Mouse (Mus musculus) neural tube, embryonic 15.5 days (tissue): ENCODE results near the gene Vmn1r54. TPM values are rescaled to one million over a fixed set of nuclear protein-coding genes. Genes with fewer than 3 reads are reported as not detected.
"Not testable (repeated sequence)": the region's sequence is repeated elsewhere in the genome, so short reads cannot be mapped to it uniquely, and the experiment has no call there.

Experiments
- ATAC-seq: fragments of 200-750 bp; cut with Nextera tagmentation; 2 replicates; pipeline ENCODE4 v1.8.0; 2017; ENCODE audit warnings: mild to moderate bottlenecking, moderate TSS enrichment, moderate library complexity; ENCODE audit not compliant: low FRiP score
- H3K27ac ChIP-seq: fragments of 300-500 bp; sonication (generic); replicated peaks from 2 replicates; pipeline ENCODE4 v1.5.1; 2015; ENCODE audit warnings: mild to moderate bottlenecking, inconsistent platforms
- H3K27me3 ChIP-seq: fragments of 300-500 bp; sonication (generic); replicated peaks from 2 replicates; pipeline ENCODE4 v1.6.1; 2015; ENCODE audit warnings: inconsistent platforms
- H3K36me3 ChIP-seq: fragments of 300-500 bp; sonication (generic); 2 replicates; pipeline ENCODE4 v1.6.1; 2015; ENCODE audit warnings: inconsistent platforms
- H3K4me1 ChIP-seq: fragments of 300-500 bp; sonication (generic); 2 replicates; pipeline ENCODE4 v1.6.1; 2015; ENCODE audit warnings: inconsistent platforms
- H3K4me2 ChIP-seq: fragments of 300-500 bp; sonication (generic); 2 replicates; pipeline ENCODE4 v1.6.1; 2015; ENCODE audit warnings: inconsistent platforms, mild to moderate bottlenecking, moderate library complexity
- H3K4me3 ChIP-seq: fragments of 300-500 bp; sonication (generic); replicated peaks from 2 replicates; pipeline ENCODE4 v1.5.1; 2015; ENCODE audit warnings: mild to moderate bottlenecking, inconsistent platforms
- H3K9ac ChIP-seq: fragments of 300-500 bp; sonication (generic); replicated peaks from 2 replicates; pipeline ENCODE4 v1.6.1; 2015; ENCODE audit warnings: mild to moderate bottlenecking, inconsistent platforms
- H3K9me3 ChIP-seq: fragments of 300-500 bp; sonication (generic); replicated peaks from 2 replicates; pipeline ENCODE4 v1.6.1; 2016; ENCODE audit warnings: inconsistent platforms
- WGBS: fragments of 180-500 bp; shearing (Covaris S2); methylation state at CpG from one replicate; pipeline ENCODE4 v1.1.7; 2015; ENCODE audit warnings: mixed read lengths; 5-methylcytosine and 5-hydroxymethylcytosine counted together
- polyA plus RNA-seq: library from polyadenylated mRNA; unstranded; fragments of >200 nt; fragmentation: Nextera tagmentation; extraction: Ambion mirVana; gene quantifications from 2 replicates; pipeline ENCODE4 v1.2.1, GENCODE M21; 2015

Gene Vmn1r54
- polyA plus RNA-seq = not detected in 2 replicates

DNA sequence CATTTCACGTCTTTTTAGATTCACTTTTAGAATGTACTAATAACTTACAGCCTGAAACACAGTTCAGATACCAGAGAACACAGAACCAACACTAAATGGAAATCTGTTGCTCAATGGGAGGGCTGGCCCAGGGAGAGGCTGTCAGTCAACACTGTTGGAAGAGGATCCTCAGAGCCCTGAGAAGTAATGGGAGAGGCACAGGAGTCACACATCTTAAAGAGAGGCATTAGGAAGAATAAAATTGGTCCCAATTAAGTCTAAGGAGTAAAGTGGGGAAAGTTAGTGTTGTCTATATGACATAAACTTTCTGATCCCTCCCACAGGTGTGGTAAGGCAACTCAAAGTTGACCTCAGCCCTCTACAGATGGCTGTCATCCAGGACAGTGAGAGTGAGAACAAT, at the start of gene Vmn1r54:
Gene Vmn1r54, plus strand, starts transcription at position 301 of the 400 bp plus-strand sequence.
- Histone ChIP-seq H3K9me3 (no peaks in the 10 kb centered on the region), H3K27me3 (no peaks in the 10 kb centered on the region), H3K9ac (no peak within 1 kb of the TSS), H3K4me1 (no peaks in the 10 kb centered on the region), H3K4me2 (no peak within 1 kb of the TSS), H3K4me3 (no peak within 1 kb of the TSS), H3K27ac (no peak within 1 kb of the TSS), H3K36me3 (no peaks in the 10 kb centered on the region)
- ATAC-seq = no peak
- 84% methylated on average over 1 of the region's 1 CpGs for WGBS

DNA sequence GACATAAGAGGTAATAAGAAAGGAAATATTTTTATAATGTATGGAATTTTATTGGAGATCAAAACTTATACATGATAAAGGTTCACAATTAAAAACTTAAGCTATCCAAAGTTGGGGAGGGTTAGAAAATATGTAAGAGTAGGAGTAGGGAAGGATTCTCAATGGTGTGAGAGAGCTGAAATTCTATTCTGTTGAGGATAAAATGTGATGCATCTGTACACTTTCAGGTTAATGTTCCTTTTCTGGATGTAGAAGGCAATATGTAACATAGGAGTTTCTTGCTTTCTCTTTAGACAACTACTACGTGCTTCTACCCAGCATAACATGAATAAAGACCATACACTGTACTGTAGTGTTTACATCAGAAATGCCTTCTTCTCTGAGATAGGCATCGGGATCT, 43.6 kb upstream of the Vmn1r54 start, which contains the start of gene V1ra8:
Gene V1ra8, plus strand, starts transcription at position 301 of the 400 bp plus-strand sequence.
- not testable (repeated sequence) for H3K9me3 ChIP-seq, H3K27ac ChIP-seq, H3K4me2 ChIP-seq, ATAC-seq, H3K4me1 ChIP-seq, H3K36me3 ChIP-seq, H3K9ac ChIP-seq, H3K27me3 ChIP-seq, H3K4me3 ChIP-seq
- 97% methylated on average over 2 of the region's 2 CpGs for WGBS

DNA sequence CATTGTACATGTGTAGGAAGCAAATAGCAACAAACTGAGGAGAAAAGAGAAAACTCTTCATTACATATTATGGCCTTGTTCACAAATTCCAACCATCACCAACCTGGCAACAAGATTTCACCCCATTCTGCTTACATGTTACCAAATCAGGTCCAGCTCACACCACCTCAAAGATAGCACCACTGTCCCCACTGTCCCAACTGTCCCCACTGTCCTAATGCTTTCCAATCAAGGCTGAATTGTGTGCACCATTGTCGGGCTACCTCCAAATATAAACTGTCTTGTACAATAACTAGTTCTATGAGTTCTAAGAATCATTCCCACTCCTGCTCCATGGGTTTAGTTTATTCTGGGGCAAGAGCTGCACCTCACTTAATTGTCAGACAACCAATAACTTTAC, 21.8 kb upstream of the Vmn1r54 start, which contains the start of gene Vmn1r53:
Gene Vmn1r53, minus strand, starts transcription at position 101 of the 400 bp plus-strand sequence.
- WGBS = 88% methylated on average over 1 of the region's 1 CpGs

DNA sequence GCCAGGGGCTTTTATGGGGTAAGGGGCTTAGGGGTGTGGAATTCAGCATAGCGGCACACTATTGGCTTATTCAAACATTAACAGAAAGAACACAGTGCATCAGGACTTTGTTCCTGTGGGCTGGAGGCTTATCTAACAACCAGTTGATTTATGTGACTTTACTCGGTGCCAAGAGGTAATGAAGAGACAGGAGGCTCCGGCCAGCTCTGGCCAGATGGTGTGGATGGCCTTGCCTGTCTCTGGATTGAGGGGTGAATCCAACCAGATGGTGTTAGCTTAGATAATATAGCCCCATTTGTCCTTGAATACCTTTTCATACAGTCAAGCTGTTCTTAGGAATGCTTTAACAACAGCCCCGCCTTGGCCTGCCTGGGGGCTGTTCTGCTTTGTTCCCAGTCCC, 14.0 kb upstream of the Vmn1r54 start:
- not testable (repeated sequence) for H3K27ac ChIP-seq, ATAC-seq, H3K4me1 ChIP-seq, H3K27me3 ChIP-seq, H3K36me3 ChIP-seq, H3K4me2 ChIP-seq, H3K9ac ChIP-seq, H3K9me3 ChIP-seq, H3K4me3 ChIP-seq
- 74% methylated on average over 4 of the region's 4 CpGs for WGBS

More for the DNA sequence above, 21.8 kb upstream of the Vmn1r54 start, which contains the start of gene Vmn1r53:
- Histone ChIP-seq H3K36me3 (no peaks in the 10 kb centered on the region), H3K4me3 (no peak within 1 kb of the TSS), H3K9me3 (no peaks in the 10 kb centered on the region), H3K4me2 (no peak within 1 kb of the TSS), H3K27ac (no peak within 1 kb of the TSS), H3K4me1 (no peaks in the 10 kb centered on the region), H3K27me3 (no peaks in the 10 kb centered on the region), H3K9ac (no peak within 1 kb of the TSS)
- ATAC-seq = no peak

DNA sequence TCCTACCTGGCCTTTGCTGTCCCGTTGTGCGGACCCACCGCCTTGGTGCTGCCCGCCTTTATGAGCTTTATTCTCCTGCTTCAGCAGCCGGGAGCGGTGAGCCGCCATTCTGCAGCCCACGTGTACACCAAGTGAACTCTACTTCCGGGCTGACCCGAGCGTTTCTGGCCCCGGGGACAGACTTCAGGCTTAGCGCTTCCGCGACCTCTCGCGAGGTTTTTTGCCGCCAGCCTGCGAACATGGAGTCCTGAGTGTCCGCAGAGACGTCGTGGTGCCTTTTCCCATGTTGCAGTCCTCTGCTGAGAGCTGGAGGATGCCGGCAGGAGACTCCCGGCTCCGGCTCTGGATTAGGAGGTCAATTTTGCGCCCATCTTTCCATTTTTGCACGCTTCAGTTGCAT, 13.4 kb upstream of the Vmn1r54 start:
- H3K9me3 ChIP-seq = no peaks in the 10 kb centered on the region
- no peak overlapping the region for H3K4me2 ChIP-seq
- no peak overlapping the region for H3K4me3 ChIP-seq
- H3K4me1 ChIP-seq = no peaks in the 10 kb centered on the region
- H3K9ac ChIP-seq = no peak overlapping the region
- H3K27ac ChIP-seq = no peak overlapping the region
- 65% methylated on average over 27 of the region's 27 CpGs for WGBS
- no peak for ATAC-seq
- no peaks in the 10 kb centered on the region for H3K36me3 ChIP-seq
- no peaks in the 10 kb centered on the region for H3K27me3 ChIP-seq

DNA sequence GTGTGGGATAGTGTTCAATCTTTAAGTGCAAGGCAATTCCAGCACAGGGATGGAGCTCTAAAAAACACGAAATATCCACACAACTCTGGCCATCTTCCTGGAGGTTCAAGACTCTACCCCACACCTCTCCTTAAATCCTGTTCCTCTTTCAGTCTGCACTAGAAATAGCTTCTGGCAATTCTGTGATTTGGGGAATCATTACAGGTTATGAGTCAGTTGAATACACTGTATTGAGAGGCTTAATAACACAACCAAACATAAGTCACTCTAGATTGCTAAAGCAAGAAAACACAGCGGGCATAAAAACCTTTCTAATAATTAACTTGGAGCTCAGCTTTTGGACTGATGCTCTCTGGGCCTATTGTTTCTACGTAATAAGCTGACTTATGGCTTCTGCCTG, 2.1 kb upstream of the Vmn1r54 start:
- Histone ChIP-seq H3K9ac (no peak overlapping the region), H3K4me1 (no peaks in the 10 kb centered on the region), H3K27me3 (no peaks in the 10 kb centered on the region), H3K36me3 (no peaks in the 10 kb centered on the region), H3K4me3 (no peak overlapping the region), H3K4me2 (no peak overlapping the region), H3K27ac (no peak overlapping the region), H3K9me3 (no peaks in the 10 kb centered on the region)
- WGBS = 79% methylated on average over 3 of the region's 3 CpGs
- no peak for ATAC-seq

DNA sequence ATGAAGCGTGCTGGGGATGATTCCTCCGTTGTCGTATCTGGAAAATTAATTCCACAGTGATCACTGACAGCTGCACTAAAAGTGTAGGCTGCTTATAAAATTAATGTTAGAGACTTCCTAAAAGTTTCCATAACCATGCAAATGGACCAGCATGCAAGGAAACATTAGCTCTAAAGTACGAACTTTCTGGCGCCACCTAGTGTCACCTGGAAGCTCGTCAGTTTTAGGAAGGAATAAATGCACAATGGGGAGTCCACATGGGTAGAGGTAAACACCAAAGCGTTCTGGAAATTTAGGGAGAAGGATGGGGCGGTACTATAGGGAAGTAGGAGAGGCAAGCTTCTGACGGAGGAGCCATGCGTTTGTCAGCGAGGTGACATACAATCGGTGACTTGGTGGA, 42.2 kb downstream of the Vmn1r54 start:
- H3K27ac ChIP-seq = no peak overlapping the region
- H3K9me3 ChIP-seq = no peaks in the 10 kb centered on the region; the same call in 1 of the 2 replicates
- H3K9ac ChIP-seq = no peak overlapping the region
- no peaks in the 10 kb centered on the region for H3K27me3 ChIP-seq
- 59% methylated on average over 12 of the region's 12 CpGs for WGBS
- no peaks in the 10 kb centered on the region for H3K36me3 ChIP-seq
- no peaks in the 10 kb centered on the region for H3K4me1 ChIP-seq
- H3K4me2 ChIP-seq = no peak overlapping the region
- ATAC-seq = no peak
- H3K4me3 ChIP-seq = no peak overlapping the region

DNA sequence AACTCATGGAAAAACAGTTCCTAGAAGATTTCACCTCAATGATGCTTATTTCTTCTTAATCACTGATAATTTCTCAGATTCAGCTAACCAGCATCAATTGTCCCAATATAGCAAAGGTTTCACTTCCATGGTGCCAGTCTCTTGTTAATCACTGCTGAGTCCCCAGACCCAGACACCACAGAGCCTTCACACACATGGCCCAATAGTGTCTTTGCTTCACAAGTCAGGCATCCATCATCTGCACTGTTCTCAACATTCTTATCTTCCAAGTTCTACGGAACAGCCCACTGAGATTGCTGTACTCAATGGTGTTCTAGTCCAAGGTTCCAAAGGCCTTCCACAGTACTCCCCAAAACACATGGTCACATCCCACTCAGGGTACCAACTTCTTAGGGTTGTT, 54.8 kb downstream of the Vmn1r54 start, which contains the start of gene BC048671:
Gene BC048671, plus strand, starts transcription at position 301 of the 400 bp plus-strand sequence.
- Histone ChIP-seq H3K9me3 (no peaks in the 10 kb centered on the region), H3K4me1 (no peaks in the 10 kb centered on the region), H3K27me3 (no peaks in the 10 kb centered on the region), H3K4me2 (no peak within 1 kb of the TSS), H3K27ac (no peak within 1 kb of the TSS), H3K36me3 (no peaks in the 10 kb centered on the region), H3K4me3 (no peak within 1 kb of the TSS), H3K9ac (no peak within 1 kb of the TSS)
- 100% methylated on average over 1 of the region's 1 CpGs for WGBS
- no peak for ATAC-seq

DNA sequence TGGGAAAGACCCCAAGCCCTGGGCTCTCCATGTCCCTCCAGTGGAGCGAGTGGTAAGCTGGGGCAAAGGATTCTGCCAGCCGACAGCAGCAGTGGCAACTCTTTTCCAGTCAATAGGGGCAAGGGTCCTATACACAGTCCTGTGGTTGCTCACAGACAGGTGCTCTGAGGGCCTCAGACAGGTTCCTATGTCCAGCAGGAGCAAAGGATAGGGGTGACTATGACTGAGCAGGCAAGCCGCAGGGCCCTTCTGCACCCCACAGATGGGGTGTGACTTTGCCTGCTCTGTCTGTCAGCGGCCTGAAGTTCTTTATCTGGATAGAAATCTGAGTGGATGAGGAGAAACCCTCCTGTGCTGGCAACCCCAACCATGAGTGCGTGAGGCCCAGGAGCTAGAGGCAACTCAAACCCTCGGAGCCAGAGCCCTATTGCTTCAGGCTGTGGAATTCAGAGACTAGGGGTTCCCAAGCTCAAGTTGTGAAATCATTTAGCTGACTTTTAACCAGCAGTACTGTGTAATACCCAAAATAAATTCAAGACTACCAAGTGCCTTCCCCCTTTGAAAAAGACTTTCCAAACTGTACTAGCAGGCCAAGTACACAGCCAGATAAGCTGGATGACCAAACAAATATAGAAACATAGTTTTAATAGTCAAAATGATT, 60.3 kb downstream of the Vmn1r54 start:
- H3K27me3 ChIP-seq = no peaks in the 10 kb centered on the region
- no peaks in the 10 kb centered on the region for H3K36me3 ChIP-seq
- H3K4me2 ChIP-seq = no peak overlapping the region
- H3K9ac ChIP-seq = no peak overlapping the region
- H3K4me1 ChIP-seq = no peaks in the 10 kb centered on the region
- ATAC-seq = no peak
- WGBS = 85% methylated on average over 6 of the region's 6 CpGs
- H3K9me3 ChIP-seq = no peaks in the 10 kb centered on the region
- H3K27ac ChIP-seq = no peak overlapping the region
- no peak overlapping the region for H3K4me3 ChIP-seq

DNA sequence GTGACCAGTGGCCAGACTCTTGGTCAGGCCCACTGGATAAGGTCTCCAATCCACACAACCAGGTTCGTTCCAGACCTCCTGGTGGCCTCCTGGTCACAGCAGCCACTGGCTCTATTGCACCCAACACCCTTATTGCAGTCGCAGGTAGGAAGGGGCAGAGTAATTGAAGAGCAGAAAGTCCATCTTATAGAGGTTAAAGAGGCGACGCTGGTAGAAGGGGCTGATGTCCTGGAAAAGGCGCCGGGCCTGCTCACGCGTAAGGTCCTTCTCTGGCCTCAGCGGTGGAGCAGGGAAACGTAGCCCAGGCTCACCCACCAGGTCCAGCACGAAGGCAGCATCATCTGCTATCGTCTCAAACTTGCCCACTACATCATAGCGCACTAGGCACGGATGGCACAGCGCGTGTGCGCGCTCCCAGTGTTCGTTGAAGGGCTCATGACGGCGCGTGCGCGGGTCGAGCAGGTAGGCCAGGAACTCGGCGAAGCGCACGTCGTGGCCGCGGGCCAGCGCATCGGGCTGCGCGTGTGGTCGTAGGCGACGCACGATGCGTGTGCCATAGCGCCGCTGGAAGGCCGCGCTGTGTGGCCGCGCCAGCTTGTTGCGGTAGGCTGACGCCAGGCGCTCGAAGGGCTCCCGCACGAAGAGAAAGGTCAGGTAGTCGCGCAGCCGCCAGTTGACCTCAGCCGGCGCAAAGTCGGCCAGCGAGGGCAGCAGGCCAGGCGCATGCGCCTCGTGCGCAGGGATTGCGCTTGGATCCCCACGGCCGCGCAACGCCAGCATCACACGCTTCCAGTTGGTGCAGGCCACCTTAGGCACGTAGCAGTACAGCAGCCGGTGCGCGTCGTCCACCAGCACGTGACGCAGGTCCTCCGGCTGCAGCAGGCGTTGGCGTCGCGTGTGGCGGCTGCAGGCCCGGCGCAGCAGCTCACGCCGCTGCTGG, 63.0 kb downstream of the Vmn1r54 start:
- H3K27me3 ChIP-seq = no peaks in the 10 kb centered on the region
- no peak overlapping the region for H3K27ac ChIP-seq
- 88% methylated on average over 87 of the region's 87 CpGs for WGBS
- no peaks in the 10 kb centered on the region for H3K36me3 ChIP-seq
- H3K9ac ChIP-seq = no peak overlapping the region
- H3K4me2 ChIP-seq = no peak overlapping the region
- H3K4me1 ChIP-seq = no peaks in the 10 kb centered on the region
- H3K9me3 ChIP-seq = no peaks in the 10 kb centered on the region
- ATAC-seq = no peak
- H3K4me3 ChIP-seq = no peak overlapping the region

DNA sequence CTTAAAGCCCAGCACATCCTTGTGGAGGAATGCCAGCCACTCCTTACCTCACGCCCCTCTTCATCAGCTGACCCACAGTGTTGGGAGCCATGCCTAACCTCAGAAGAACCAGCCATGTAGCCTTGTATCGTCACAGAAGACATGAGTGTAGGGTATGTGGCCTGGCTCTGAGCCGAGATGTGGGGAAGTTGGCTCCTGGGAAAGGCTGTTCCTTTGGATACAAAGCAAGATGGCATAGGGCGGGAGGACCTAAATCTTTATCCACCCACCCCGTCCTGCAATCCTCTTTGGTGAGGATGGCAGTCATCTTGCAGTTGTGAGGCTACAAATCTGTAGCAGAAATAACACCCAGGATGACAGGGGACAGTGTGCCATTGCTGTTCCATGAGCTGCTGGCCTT, 69.9 kb downstream of the Vmn1r54 start:
- 84% methylated on average over 5 of the region's 5 CpGs for WGBS
- ATAC-seq = no peak
- H3K27ac ChIP-seq = no peak overlapping the region
- no peaks in the 10 kb centered on the region for H3K36me3 ChIP-seq
- H3K4me3 ChIP-seq = no peak overlapping the region
- H3K27me3 ChIP-seq = no peaks in the 10 kb centered on the region
- no peaks in the 10 kb centered on the region for H3K9me3 ChIP-seq
- no peak overlapping the region for H3K4me2 ChIP-seq
- H3K9ac ChIP-seq = no peak overlapping the region
- H3K4me1 ChIP-seq = peaks cover 3% of the 10 kb centered on the region; the same call in 1 of the 2 replicates
